Mouse (Mus musculus) 416B (cell line): ENCODE data around the gene Tspan5.

Source experiments
- DNase-seq: peaks from one replicate; pipeline ENCODE4 v3.0.0; 2011; ENCODE audit warnings: low read depth

Gene Tspan5

DNA sequence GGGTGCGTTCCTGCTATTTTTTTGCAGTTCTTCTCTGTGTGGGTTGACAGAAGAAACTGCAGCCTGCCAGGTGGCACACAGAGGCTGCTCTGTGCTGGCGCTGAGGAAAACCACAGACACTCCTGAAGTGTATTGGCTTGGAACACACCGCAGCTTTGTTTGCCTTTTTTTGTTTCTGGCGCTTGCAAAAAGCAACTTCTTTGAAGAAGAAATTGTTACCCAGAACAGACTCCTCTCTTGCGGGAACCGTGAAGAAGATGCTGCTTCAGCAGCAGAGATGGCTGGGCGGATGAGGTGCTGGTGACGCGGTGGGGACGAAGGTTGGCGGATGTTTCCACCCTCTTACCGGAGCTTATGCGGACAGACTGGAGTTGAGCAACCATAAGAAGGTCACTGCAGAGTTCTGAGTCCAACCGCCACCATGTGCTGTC lies 135.0 kb downstream of the Tspan5 start:
- no peak for DNase-seq

DNA sequence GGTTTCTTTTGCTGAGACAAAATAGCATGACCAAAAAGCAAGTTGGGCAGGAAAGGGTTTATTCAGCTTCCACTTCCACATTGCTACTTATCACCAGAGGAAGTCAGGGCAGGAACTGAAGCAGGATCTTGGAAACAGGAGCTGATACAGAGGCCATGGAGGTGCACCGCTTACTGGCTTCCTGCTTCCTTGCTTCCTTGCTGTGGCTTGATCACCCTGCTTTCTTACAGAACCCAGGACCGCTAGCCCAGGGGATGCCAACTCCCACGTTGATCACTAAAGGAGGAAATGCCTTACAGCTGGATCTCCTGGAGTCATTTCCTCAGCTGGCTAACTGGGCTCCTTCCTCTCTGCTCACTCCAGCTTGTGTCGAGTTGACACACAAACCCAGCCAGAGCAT lies 135.7 kb downstream of the Tspan5 start:
- no peak for DNase-seq

DNA sequence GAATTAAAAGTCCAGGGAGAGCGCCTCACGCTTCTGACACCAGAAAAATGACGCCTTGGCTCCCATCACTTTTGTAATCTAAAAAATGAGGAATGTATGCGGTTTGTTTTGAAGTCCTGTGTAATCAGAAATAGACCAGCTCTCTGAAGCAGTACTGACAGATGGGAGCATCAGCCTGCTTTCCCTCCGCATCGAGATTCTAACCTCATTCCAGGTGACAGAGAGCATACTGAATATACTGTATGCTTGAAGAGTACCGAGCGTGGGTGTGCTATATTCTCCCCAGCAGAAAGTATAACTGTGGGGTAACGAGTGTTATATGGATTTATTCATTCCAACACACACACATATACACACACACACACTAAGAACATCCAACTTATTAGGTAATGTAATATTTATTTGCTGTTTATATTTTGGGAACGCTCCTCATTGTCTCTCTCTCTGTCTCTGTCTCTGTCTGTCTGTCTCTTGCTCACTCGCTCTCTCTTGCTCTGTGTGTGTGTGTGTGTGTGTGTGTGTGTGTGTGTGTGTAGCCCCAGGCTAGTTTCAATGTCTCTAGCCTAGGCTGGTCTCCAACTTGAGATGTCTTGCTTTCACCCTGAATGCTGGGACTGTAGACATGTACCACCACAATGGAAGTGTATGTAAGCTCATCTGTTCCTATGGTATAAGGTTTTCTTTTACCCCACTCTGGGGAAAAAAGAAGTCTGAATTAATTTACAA lies 139.2 kb downstream of the Tspan5 start:
- DNase-seq = no peak

- DNase-seq = no peak
Measured at GRCm38 (mm10) chr3:138881725-138882347, 139.8 kb downstream of the Tspan5 start.

GRCm38 (mm10) chr3:138886121-138886520 lies 144.1 kb downstream of the Tspan5 start:
- DNase-seq = no peak

GRCm38 (mm10) chr3:138889214-138889613 lies 147.2 kb downstream of the Tspan5 start:
- DNase-seq = peak; percentile 66

- no peak for DNase-seq
Measured at GRCm38 (mm10) chr3:138889769-138890295, 147.8 kb downstream of the Tspan5 start.

DNA sequence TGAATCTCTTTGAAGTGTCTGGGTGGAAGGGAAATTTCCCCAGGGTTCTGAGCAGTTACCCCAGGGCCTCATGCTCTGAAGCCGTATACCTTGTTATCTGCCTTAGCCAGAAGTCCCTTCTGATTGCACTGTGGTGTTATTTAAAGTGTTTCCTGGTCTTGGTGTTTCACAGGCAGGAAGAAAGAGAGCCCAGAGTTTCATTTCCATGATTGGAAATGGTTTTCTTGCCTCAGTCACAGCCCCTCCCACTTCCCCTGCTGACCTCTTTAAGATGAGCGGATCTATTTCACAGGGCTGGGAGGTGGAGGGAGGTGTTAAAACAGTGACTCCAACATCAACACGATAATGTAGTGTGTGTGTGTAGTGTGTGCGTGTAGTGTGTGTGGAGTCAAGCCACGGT lies 151.5 kb downstream of the Tspan5 start:
- DNase-seq = peak; percentile 81

- DNase-seq = no peak
Measured at GRCm38 (mm10) chr3:138897500-138897899, 155.5 kb downstream of the Tspan5 start.

DNA sequence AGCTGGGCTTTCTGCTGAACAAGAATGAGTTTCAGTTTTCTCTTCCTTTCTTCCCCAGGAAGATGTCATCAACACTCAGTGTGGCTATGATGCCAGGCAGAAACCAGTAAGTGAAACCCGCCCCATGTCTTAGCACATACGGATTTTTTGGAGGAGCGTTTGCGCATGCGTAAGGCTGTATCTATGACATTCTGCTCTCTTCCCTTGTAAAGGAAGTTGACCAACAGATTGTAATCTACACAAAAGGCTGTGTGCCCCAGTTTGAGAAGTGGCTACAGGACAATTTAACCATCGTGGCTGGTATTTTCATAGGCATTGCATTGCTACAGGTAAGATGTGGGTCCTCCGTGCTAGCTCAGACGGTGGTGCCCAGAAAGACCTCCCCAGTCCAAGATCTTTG lies 156.1 kb downstream of the Tspan5 start:
- peak; percentile 48 for DNase-seq

GRCm38 (mm10) chr3:138900571-138901141 lies 158.7 kb downstream of the Tspan5 start:
- no peak for DNase-seq

- DNase-seq = peak; percentile 17
Measured at GRCm38 (mm10) chr3:138905678-138906077, 163.7 kb downstream of the Tspan5 start.

- DNase-seq = peak; percentile 74
Measured at GRCm38 (mm10) chr3:138906112-138906880, 164.3 kb downstream of the Tspan5 start.

- DNase-seq = no peak
Measured at GRCm38 (mm10) chr3:138909313-138909712, 167.3 kb downstream of the Tspan5 start.

DNA sequence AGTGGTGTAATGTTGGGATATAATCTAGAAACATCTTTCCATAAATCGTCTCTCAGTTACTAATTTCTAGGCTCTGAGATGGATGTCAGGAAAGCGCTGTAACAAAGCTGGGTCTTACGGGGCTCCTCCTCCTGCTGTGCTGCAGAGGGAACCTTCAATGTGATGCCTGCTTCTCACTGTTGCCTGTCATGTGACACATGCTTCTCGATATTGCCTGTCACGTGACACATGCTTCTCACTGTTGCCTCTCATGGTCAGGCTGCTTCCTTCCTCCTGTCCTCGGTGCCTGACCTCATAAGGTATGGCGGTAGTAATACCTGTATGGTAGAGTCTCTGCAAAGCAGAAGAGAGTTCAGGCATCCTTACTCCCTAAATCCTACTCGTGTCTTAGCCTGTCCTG lies 170.5 kb downstream of the Tspan5 start:
- no peak for DNase-seq

DNA sequence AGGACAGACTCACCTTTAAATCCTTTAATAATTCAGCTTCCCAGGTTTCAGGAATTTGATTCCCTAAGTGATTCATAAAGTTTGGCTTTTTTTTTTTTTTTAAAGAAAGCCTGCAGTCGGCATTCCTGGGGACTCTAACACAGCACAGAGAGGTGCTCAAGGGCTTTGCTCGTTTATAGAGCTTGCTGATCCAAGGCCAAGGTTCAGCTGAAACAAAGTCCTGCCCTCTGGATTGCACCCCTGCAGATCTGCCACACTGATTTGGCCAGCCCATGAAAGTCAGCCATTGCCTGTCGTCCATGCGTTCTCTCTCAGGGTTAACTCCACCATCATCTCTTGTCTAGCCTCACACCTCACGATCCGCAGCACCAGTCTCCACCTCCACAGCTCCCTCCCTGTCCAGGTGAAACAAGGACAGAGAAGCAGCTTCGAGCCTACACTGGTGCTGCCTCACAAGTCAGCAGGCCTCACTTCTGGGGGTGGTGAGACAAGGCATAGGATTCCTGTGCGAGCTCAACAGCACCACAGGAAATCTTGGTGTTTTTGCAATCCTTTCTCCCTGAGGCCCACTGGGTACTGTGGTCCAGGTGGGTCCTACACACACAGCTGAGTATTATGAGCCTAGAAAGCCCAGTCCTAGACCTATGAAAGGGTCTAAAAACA lies 172.8 kb downstream of the Tspan5 start:
- no peak for DNase-seq

DNA sequence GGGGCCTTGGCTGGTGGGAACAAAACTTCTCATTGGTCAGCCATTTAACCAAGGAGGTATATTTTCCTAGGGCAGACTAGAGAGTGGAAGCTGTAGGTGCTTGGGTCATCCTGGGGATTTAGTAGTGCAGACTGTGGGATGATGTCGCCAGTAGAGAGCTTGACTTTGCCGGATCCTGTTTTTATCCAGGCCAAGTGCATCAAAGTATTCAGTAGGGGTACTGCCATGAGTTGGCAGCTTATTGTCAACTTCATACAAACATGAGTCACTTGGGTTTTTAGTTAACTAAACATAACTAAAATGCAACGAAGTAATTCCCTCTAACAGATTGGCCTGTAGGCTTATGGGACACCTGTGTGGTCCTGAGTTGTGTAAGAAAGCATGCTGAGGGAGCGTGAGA lies 174.6 kb downstream of the Tspan5 start:
- no peak for DNase-seq

DNA sequence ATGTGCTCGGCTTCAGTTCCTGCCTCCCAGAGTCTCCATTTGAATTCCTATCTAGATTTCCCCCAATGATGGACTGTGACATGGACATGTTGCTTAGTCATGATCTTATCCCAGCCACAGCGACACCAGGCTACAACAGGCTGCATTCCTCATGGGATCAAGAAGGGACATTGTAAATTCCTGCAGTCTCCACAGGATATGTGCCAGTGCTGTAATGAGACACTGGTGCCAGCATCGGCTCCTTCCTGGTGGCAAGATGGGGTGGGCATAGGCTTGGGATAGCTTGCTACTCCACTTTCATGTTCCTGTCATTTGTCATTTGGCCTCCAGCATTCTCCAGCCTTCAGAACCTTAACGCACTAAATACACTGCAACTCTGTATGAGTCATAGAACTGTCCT lies 175.0 kb downstream of the Tspan5 start:
- DNase-seq = peak; percentile 86

GRCm38 (mm10) chr3:138918241-138918640 lies 176.2 kb downstream of the Tspan5 start:
- DNase-seq = no peak

- DNase-seq = no peak
Measured at GRCm38 (mm10) chr3:138926161-138926560, 184.2 kb downstream of the Tspan5 start.

GRCm38 (mm10) chr3:138927437-138927836 lies 185.4 kb downstream of the Tspan5 start:
- DNase-seq = no peak

GRCm38 (mm10) chr3:138936780-138937179 lies 194.8 kb downstream of the Tspan5 start:
- no peak for DNase-seq
